Mouse (Mus musculus) hematopoietic multipotent progenitor cell, adult 10-12 weeks (in vitro differentiated cells): ENCODE results near the gene Ptprz1. TPM values are rescaled to one million over a fixed set of nuclear protein-coding genes. Genes with fewer than 3 reads are reported as not detected.

Experiments
- polyA plus RNA-seq: library from polyadenylated mRNA; stranded (reverse); fragments of >175 nt; gene quantifications from 2 replicates; pipeline ENCODE4 v1.2.3, GENCODE M21; 2012; ENCODE audit warnings: low replicate concordance

The Ptprz1 gene
- polyA plus RNA-seq = not detected in 2 replicates

GRCm38 (mm10) chr6:22874781-22875613, at the start of gene Ptprz1:
TSS of gene Ptprz1 (plus strand) at chr6:22875502.

